Mouse (Mus musculus): ENCODE results near the gene Col4a6. TPM values are rescaled to one million over a fixed set of nuclear protein-coding genes. Genes with fewer than 3 reads are reported as not detected.

Col4a6 gene
- polyA plus RNA-seq (2015; fragmentation: Nextera tagmentation; extraction: Ambion mirVana), result 2.3 and 2.7 TPM in 2 replicates

DNA sequence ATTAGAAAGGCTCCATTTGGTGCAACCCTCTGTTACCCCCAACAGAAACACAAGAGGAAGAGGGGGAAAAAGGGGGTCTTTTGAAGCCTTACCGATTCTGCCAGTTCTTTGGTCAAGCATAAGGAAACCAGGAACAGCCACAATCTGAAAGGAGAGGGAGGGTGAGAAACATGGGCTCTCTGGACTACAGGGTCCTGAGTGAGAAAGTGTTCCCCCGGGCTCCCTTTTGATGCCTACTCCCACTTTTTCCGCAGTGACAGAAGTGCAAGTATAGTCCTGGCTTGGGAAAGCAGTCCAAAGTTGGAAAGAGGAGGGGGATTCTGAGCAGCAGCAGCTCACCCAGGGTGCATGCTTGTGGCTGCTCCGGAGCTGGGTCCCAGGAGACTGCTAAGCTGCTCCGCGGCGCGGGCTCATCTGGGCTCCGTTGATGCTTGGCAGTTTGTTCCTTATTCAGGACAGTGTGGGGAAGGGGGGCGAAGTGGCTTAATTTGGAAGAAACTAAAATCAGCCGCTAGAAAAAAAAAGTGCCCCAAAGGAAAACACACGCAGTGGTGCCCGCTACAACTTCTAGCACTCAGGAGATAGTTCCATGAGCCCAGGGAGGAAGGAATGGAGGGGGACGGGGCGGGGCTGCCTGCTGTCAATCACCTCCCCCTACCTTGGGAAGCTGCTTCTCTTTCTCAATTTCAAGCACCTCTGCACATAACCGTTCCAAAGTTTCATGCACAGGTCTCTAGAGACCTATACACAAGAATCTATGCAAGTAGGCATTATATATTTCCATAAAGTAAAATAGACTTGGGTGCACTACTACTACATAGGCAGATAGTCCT, at the start of gene Col4a6:
Gene Col4a6, minus strand, starts transcription at position 607 of the 833 bp plus-strand sequence.
- H3K36me3 ChIP-seq, result no peaks in the 10 kb centered on the region
- H3K9ac ChIP-seq (replicated peaks), result no peak within 1 kb of the TSS
- WGBS, result 19% methylated on average over 16 of the region's 16 CpGs
- no peak within 1 kb of the TSS for H3K27ac ChIP-seq (replicated peaks)
- H3K4me3 ChIP-seq (replicated peaks), result peak within 1 kb of the TSS; percentile 41
- H3K9me3 ChIP-seq (replicated peaks), result no peaks in the 10 kb centered on the region
- no peaks in the 10 kb centered on the region for H3K4me1 ChIP-seq
- H3K4me2 ChIP-seq, result peak within 1 kb of the TSS; percentile 64
- peaks cover 31% of the 10 kb centered on the region for H3K27me3 ChIP-seq (replicated peaks)
- ATAC-seq (ENCODE audit: low FRiP score), result no peak

DNA sequence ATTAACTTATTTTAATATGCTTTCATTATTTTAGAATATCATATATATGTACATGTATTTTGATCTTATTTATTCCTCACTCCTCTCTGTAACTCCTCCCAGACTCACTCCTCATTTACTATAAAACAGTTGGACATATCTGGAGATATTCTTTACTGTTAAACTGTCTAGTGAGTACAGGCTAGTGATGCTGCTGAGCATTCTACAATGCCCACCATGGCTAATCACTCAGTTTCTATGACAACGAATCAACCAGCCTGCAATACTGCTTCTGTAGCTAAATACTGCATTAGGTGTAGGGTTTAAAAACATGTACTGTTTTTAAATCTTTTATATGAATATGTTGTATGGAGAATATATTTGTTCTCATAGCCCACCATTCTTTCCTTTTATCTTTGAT, 29.2 kb upstream of the Col4a6 start:
- 83% methylated on average over 1 of the region's 1 CpGs for WGBS
- ATAC-seq (ENCODE audit: low FRiP score), result no peak
- Histone ChIP-seq H3K9ac (replicated peaks) (no peak overlapping the region), H3K4me2 (no peak overlapping the region), H3K36me3 (no peaks in the 10 kb centered on the region), H3K4me3 (replicated peaks) (no peak overlapping the region), H3K27ac (replicated peaks) (no peak overlapping the region), H3K9me3 (replicated peaks) (no peaks in the 10 kb centered on the region), H3K4me1 (no peaks in the 10 kb centered on the region), H3K27me3 (replicated peaks) (no peaks in the 10 kb centered on the region)

DNA sequence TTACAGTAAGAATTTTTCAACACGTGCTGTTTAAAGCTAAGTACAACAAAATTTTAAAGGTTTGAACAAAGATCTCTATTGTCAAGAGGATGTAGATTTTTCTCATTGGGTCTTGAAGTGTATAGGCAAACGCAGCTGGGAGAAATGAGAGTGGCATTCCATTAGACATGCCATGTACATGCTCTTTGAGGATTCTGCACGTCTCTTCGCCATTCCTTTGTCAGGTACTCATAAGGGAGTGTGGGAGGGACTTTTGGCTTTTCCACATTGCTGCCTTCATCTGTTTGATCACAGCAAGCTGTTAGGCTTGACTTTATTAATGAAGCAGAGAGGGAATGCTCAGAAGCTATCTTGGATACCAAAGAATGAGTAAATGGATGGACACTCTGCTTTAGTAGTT, 20.7 kb upstream of the Col4a6 start:
- H3K9me3 ChIP-seq (replicated peaks), result no peaks in the 10 kb centered on the region
- no peak overlapping the region for H3K4me3 ChIP-seq (replicated peaks)
- H3K36me3 ChIP-seq, result no peaks in the 10 kb centered on the region
- 64% methylated on average over 4 of the region's 4 CpGs for whole genome bisulfite sequencing
- no peak overlapping the region for H3K27ac ChIP-seq (replicated peaks)
- no peaks in the 10 kb centered on the region for H3K4me1 ChIP-seq
- no peak overlapping the region for H3K4me2 ChIP-seq
- H3K9ac ChIP-seq (replicated peaks), result no peak overlapping the region
- H3K27me3 ChIP-seq (replicated peaks), result peaks cover 8% of the 10 kb centered on the region; the same call in 1 of the 2 replicates
- ATAC-seq (ENCODE audit: low FRiP score), result no peak

DNA sequence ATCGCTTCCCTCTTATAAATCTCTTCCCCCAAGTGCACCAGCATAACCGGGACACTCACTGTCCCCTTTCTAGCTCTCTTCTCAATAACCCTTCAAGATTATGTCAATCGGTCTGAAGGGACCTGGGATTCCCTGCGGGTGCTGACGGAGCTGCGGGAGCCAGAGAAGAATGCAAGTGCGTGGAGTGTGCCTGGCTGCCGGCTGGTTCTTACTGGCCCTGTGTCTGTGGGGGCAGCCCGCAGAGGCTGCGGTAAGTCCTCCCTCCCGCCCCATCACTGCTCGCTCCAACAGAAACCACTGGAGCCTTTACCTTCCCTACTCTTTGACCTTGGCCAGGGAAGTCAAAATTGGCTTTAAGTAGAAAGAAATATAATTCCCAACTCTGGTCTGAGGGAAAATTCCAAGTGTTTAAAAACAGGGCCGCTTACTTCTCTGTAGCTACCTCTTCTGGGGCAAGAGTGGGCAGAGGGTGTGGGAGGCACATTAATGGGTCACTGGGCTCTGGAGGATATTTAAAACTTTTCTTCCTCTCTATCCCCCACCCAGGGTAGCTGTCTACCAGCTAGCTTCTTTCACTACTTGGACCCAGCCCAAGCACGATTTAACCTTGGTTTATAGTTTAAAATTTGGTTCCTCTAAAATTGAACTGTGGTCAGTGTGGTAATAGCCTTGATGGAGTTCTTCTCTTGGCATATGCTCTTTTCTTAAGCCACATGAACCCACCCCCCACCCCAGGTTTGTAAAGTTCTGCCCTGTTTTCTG, 1.9 kb upstream of the Col4a6 start:
- ATAC-seq (ENCODE audit: low FRiP score), result peak; percentile 50; the same call in 1 of the 2 replicates
- H3K27me3 ChIP-seq (replicated peaks), result peaks cover 29% of the 10 kb centered on the region
- 27% methylated on average over 14 of the region's 14 CpGs for WGBS

DNA sequence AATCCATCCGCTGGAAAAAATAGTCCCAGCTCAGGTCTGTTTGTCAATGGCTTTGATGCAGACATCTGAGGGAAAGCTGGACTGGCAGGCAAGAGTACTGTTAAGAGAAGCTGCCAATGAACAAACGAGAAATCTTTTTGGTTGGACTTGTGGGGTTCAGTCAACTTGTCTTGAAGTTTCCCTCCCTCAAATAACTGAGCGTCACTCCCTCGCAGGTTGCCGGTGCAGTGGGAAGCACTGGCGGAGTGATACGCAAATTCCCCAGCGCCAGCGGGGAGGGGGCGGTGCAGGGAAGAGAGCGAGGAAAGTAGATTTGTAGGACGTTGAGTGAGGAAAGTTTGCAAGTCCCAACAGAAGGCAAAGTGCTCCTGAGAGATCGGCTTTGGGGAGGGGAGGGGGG, 1.2 kb upstream of the Col4a6 start, which contains the start of gene Col4a5:
Gene Col4a5, plus strand, starts transcription at position 276 of the 400 bp plus-strand sequence.
- Histone ChIP-seq H3K9me3 (replicated peaks) (no peaks in the 10 kb centered on the region), H3K9ac (replicated peaks) (0 out of 2 replicates have a peak within 1 kb of the TSS, but pooled peaks have one; percentile 26), H3K4me2 (peak within 1 kb of the TSS; percentile 64), H3K4me1 (no peaks in the 10 kb centered on the region), H3K27ac (replicated peaks) (no peak within 1 kb of the TSS), H3K36me3 (no peaks in the 10 kb centered on the region), H3K27me3 (replicated peaks) (peaks cover 31% of the 10 kb centered on the region), H3K4me3 (replicated peaks) (peak within 1 kb of the TSS; percentile 41)
- peak; percentile 79; the same call in 1 of the 2 replicates for ATAC-seq (ENCODE audit: low FRiP score)
- WGBS, result 5% methylated on average over 12 of the region's 13 CpGs

More for the DNA sequence above, 1.9 kb upstream of the Col4a6 start:
- Histone ChIP-seq H3K9me3 (replicated peaks) (no peaks in the 10 kb centered on the region), H3K4me2 (peak overlapping the region; percentile 64), H3K9ac (replicated peaks) (0 out of 2 replicates have a peak overlapping the region, but pooled peaks have one; percentile 26), H3K27ac (replicated peaks) (no peak overlapping the region), H3K36me3 (no peaks in the 10 kb centered on the region), H3K4me3 (replicated peaks) (peak overlapping the region; percentile 41), H3K4me1 (no peaks in the 10 kb centered on the region)

DNA sequence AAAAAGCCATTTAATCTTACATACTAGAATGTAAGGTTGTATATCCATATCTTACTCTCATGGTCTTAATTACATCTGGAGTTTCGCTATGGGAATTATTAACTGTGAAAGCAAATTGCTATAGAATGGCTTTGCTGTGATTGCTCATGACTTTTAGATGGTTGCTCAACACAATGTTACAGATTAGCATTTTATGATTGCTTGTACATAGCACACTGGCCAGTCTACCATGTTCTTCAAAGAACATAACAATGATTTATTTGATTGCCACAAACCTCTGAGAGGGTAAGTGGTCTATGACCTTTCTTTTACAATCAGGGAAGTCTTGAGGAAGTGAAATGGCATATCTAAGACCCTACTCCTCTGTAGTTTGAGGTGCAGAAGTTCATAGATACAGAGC, 25.9 kb downstream of the Col4a6 start:
- no peak overlapping the region for H3K4me2 ChIP-seq
- ATAC-seq (ENCODE audit: low FRiP score), result no peak
- H3K9me3 ChIP-seq (replicated peaks), result no peaks in the 10 kb centered on the region
- no peak overlapping the region for H3K27ac ChIP-seq (replicated peaks)
- no peaks in the 10 kb centered on the region for H3K36me3 ChIP-seq
- no peak overlapping the region for H3K9ac ChIP-seq (replicated peaks)
- H3K4me3 ChIP-seq (replicated peaks), result no peak overlapping the region
- H3K27me3 ChIP-seq (replicated peaks), result peaks cover 20% of the 10 kb centered on the region; the same call in 1 of the 2 replicates
- 67% methylated on average over 1 of the region's 1 CpGs for WGBS
- H3K4me1 ChIP-seq, result no peaks in the 10 kb centered on the region

DNA sequence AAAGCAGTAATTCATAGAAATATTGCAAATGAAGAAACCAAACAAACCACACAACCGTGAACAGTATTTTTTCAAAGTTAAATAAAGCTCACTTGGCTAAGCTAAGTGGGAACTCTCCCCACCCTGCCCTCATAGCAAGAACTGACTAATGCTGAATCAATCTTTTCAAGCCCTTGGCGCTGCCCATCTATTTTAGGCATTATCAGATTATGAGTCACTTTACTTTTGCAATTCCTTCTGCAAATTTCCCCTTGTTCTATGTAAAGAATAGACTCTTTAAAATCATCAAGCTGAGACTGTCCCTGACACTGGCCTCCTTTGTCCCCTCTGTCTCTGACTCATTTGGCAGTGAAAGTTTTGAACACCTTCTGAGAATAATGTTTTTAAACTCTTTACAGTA, 34.5 kb downstream of the Col4a6 start:
- no peak overlapping the region for H3K9ac ChIP-seq (replicated peaks)
- H3K4me1 ChIP-seq, result no peaks in the 10 kb centered on the region
- H3K27ac ChIP-seq (replicated peaks), result no peak overlapping the region
- H3K27me3 ChIP-seq (replicated peaks), result peaks cover 8% of the 10 kb centered on the region; the same call in 1 of the 2 replicates
- H3K4me3 ChIP-seq (replicated peaks), result no peak overlapping the region
- no peak for ATAC-seq (ENCODE audit: low FRiP score)
- H3K4me2 ChIP-seq, result no peak overlapping the region
- no peaks in the 10 kb centered on the region for H3K9me3 ChIP-seq (replicated peaks)
- no peaks in the 10 kb centered on the region for H3K36me3 ChIP-seq
- 73% methylated on average over 2 of the region's 2 CpGs for WGBS

DNA sequence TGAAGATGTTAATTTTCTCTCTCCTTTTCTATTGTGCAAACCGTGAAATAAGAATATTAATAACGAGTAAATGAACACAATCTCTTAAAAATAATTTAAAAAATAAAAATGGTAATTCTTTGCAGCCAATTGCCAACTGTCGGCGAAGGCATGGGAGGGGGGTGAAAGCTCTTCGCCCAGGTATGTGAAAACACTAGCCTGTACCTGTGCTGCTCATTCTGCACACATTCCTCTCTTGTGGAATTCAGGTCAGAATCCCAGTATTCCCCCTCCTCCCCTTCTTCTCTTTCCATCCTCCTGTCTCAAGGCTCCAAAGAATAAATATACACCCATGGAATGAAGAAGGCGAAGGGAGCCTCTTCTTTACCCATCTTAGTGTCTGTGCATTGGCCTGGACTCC, 37.1 kb downstream of the Col4a6 start:
- 89% methylated on average over 6 of the region's 6 CpGs for WGBS
- H3K36me3 ChIP-seq, result no peaks in the 10 kb centered on the region
- no peak overlapping the region for H3K9ac ChIP-seq (replicated peaks)
- no peaks in the 10 kb centered on the region for H3K4me1 ChIP-seq
- H3K9me3 ChIP-seq (replicated peaks), result no peaks in the 10 kb centered on the region
- H3K27me3 ChIP-seq (replicated peaks), result peaks cover 5% of the 10 kb centered on the region; the same call in 1 of the 2 replicates
- ATAC-seq (ENCODE audit: low FRiP score), result no peak
- no peak overlapping the region for H3K4me2 ChIP-seq
- H3K4me3 ChIP-seq (replicated peaks), result no peak overlapping the region
- H3K27ac ChIP-seq (replicated peaks), result no peak overlapping the region

DNA sequence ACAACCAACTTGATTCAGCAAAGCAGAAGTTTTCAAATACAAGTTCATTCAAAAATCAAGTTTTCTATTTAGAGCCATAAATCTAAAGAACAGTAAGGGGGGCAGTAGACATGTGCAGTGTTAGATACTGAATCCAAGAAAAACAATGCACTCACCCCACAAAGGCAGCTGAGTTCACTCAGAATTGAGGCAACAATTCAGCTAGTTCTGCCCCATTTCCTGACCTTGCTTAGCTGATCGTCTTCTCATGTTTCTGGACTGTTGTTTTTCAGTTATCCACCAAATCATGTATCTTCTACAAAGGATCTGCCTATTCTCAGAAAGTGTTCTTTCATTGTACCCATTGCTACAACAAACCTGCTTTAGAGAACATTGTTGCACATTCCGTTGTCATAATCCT, 58.6 kb downstream of the Col4a6 start:
- Histone ChIP-seq H3K27me3 (replicated peaks) (peaks cover 9% of the 10 kb centered on the region; the same call in 1 of the 2 replicates), H3K9me3 (replicated peaks) (no peaks in the 10 kb centered on the region), H3K4me2 (no peak overlapping the region), H3K27ac (replicated peaks) (no peak overlapping the region), H3K4me3 (replicated peaks) (no peak overlapping the region), H3K36me3 (no peaks in the 10 kb centered on the region), H3K4me1 (no peaks in the 10 kb centered on the region), H3K9ac (replicated peaks) (no peak overlapping the region)
- no peak for ATAC-seq (ENCODE audit: low FRiP score)
- 65% methylated on average over 2 of the region's 2 CpGs for WGBS

DNA sequence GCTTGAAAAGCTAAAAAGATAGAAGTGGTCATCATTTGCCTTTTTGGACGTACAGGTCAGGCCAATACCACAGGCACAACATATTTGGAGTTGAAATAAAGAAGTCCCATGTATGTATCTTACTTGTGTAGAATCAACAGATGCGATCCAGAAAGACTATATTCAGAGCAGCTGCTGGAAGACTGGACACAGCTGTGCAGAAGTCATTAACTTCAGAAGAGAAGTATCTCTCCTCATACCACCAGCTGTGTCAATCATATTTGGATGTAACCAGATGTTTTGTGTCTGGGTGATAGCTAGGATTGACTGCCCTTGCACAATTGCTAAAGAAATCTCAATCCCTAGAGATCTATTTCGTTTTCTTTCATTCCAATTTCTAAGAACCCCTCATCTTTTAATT, 77.6 kb downstream of the Col4a6 start:
- H3K36me3 ChIP-seq, result no peaks in the 10 kb centered on the region
- no peak for ATAC-seq (ENCODE audit: low FRiP score)

DNA sequence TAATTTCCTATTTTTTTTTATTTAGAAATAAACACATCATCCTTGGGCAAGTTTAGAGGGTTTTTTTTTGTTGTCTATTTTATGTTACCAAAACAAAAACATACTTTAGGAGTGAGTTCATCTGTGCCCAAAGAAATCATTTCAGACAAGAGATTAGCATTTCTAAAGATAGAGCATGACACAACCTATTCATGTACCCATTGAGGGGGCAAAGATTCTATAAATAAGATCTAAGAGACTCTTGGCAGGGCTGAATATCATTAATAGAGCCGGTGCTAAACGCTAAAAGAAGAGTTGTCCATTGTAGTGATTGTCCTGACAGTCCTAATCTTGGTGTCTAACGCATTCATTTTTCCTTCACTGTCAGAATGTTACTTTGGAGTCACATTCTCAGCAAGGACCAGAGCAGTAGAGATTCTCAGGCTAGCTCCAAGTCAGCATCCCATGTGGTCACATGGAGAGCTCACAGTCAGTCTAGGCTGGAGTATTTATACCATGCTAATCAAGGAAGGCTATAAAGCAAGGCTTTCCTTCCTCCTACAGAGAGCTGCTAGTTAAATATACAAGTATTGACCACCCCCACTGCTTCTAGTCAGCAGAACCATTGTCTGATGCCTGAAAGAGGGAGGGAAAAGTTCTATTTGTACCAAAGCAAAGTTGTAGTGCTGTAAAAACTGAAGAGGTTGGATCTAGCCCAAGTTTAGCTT, 88.3 kb downstream of the Col4a6 start:
- H3K27me3 ChIP-seq (replicated peaks), result peaks cover 6% of the 10 kb centered on the region; the same call in 1 of the 2 replicates

More for the DNA sequence above, 77.6 kb downstream of the Col4a6 start:
- Histone ChIP-seq H3K4me3 (replicated peaks) (no peak overlapping the region), H3K9me3 (replicated peaks) (no peaks in the 10 kb centered on the region), H3K4me1 (no peaks in the 10 kb centered on the region), H3K4me2 (no peak overlapping the region), H3K27ac (replicated peaks) (no peak overlapping the region), H3K9ac (replicated peaks) (no peak overlapping the region), H3K27me3 (replicated peaks) (peaks cover 12% of the 10 kb centered on the region; the same call in 1 of the 2 replicates)
- 71% methylated on average over 3 of the region's 3 CpGs for WGBS

More for the DNA sequence above, 88.3 kb downstream of the Col4a6 start:
- Histone ChIP-seq H3K4me2 (no peak overlapping the region), H3K4me1 (no peaks in the 10 kb centered on the region), H3K9ac (replicated peaks) (no peak overlapping the region), H3K9me3 (replicated peaks) (no peaks in the 10 kb centered on the region), H3K4me3 (replicated peaks) (no peak overlapping the region), H3K36me3 (no peaks in the 10 kb centered on the region), H3K27ac (replicated peaks) (no peak overlapping the region)
- 30% methylated on average over 3 of the region's 3 CpGs for WGBS
- ATAC-seq (ENCODE audit: low FRiP score), result no peak
